Mouse (Mus musculus): Measurements from ENCODE around the gene Cd300lg.

Gene Cd300lg

DNA sequence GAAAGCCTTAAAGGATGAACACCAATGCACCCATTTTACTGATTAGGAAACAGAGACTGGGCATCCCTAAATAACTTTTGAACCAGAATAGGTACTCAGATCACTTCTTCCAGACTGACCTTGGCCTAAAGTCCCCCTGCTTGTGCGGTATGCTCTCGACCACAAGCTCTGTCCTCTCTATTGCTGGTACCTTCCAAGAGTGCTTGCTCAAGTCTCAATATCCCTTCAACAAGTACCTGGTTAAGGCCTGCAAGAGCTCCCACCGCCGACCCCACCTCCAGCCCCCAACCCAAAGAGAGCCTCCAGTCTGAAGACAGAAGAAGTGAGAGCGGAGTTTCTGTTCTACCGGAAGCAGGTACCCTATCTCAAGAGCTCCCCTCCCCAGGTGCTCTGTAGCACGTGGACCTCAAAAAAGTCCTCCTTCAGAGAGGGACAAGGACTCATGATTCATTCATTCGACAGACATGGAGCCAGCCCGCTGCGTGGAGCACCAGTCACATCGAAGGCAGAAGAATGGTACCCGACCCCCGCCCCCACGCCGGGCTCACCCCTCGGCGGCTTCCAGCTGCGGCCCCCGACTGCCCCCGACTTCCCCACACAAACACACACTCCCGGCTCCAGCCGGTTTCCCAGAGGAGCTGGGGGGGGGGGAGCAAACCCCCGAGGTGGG lies 15.2 kb upstream of the Cd300lg start:
- WGBS = 8% methylated on average over 23 of the region's 23 CpGs

- under 1% methylated on average over 70 of the region's 73 CpGs for WGBS
These were observed 14.5 kb upstream of the Cd300lg start for GRCm38 (mm10) chr11:102026694-102027360.

DNA sequence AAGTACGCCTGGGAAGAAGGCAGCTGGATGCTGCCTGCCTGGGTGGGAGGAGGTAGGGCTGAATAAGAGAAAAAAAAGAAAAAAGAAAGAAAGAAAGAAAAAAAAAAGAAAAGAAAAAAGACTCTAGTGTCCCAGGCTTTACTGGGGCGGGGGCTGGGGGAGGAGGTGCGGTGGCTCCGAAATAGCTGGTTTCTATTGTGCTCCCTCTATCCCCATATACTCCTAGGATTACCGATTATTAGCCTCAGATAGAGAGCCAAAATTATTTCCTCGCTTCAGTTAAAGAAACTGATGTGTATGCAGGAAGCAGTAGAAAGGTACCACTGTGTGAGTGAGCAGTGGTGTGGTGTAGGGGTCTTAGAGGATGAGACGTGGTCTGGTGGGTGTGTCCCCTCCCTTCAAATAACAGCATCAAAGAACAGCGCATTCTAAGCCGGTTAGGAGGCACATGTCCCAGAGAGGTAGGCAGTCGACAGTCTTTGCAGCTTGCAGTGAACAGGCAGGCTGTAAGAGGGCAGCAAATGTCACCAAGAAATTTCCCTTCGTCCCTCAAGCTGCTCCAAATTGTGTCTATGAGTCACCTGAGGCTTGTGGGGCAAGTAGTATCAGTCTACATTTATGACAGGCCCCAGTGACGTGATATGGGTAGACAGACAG lies 13.8 kb upstream of the Cd300lg start:
- 10% methylated on average over 12 of the region's 12 CpGs for WGBS

- WGBS = 72% methylated on average over 6 of the region's 6 CpGs
These were observed 13.1 kb upstream of the Cd300lg start, which contains the start of gene Mpp3 for GRCm38 (mm10) chr11:102028087-102028816. Gene Mpp3, minus strand, starts transcription at chr11:102028461.

GRCm38 (mm10) chr11:102029304-102029703 lies 12.0 kb upstream of the Cd300lg start:
- WGBS = 92% methylated on average over 4 of the region's 4 CpGs

- 42% methylated on average over 7 of the region's 7 CpGs for WGBS
These were observed 11.3 kb upstream of the Cd300lg start for GRCm38 (mm10) chr11:102029966-102030365.

GRCm38 (mm10) chr11:102031149-102031548 lies 10.2 kb upstream of the Cd300lg start:
- 34% methylated on average over 7 of the region's 7 CpGs for WGBS

DNA sequence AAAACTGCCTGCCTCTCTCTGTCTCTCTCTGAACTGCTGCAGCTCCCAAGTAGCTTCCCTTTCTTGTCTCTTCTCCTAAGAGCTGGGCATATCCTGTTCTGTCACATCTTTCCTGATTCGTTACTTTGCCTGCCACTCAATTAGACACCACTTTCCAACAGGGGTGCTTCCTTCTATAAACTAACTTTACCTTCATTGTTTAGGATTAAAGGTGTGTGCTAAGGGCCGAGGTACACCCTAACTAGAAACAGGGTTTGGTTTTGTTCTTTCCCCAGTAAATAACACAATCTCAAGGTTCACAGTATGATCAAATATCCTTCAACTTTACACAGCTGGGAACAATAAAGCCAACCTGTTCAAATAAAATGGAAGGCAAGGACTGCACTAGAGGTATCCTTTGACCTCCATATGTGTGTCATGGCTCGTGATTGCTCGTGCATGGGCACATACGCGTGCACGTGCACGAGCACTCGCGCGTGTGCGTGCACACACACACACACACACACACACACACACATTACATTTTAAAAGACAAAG lies 8.2 kb upstream of the Cd300lg start:
- 95% methylated on average over 12 of the region's 12 CpGs for WGBS

DNA sequence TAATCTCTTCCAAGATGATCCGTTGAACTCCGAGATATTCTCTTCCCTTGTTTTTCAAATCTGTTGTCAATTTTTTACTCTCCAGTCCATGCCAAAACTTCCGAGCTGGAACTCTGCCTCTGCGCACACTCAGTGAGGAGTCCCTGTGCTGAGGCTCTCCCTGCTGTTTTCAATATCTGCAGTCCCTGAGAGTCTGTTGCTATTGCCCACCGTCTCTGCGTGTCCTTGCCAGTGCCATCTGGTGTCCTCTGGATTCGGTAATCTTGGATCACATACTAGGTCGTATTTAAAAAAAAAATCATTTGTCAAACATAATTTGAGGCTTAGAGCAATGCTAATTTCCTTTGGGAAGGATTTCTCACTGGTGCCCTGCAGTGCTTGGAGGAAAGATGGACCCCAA lies 6.4 kb upstream of the Cd300lg start:
- WGBS = 55% methylated on average over 8 of the region's 8 CpGs

DNA sequence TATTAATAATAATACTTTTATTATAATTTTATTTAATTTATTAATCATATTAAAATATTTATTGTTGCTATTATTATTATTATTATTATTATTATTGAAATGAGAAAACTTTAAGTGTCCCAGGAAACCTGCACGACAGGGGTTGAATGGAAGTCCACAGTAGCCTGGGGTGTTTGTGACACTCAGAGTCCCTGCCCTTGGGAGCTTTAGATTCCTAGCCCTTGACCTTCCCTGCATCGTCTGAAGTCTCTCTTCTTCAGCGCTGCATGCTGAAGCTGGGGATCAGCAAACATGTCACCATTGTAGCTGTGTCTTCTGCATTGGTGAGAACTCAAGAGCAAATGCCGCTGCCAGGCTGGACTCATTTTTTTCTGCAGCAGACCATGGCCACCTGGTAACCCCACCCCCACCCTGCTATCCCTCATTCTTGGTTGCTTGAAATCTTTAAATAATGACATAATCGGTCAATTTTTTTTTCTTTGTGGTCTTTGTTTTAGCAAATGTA lies 5.8 kb upstream of the Cd300lg start:
- 91% methylated on average over 5 of the region's 5 CpGs for WGBS

- 93% methylated on average over 7 of the region's 7 CpGs for WGBS
These were observed 5.0 kb upstream of the Cd300lg start for GRCm38 (mm10) chr11:102036336-102036735.

DNA sequence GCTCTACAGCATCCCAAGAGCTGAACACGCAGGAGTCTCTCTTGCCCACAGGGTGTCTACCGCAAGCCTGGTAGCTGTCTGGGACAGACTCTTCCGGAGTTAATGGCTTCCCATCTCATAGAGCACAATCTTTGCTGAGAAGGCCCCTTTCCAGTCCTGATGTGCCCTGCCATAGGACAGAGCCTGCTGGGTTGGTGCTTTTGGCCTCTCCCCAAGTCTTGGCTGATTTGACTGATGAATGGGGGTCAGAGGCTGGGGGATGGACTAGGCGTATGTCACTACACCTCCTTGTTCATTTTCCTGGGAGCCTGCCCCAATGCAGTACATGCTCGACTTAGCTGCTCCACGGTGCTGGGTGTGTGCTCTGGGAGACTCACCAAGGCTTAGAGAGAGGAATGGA lies 3.5 kb upstream of the Cd300lg start:
- WGBS = 85% methylated on average over 6 of the region's 6 CpGs

GRCm38 (mm10) chr11:102039487-102040137 lies 1.7 kb upstream of the Cd300lg start:
- WGBS = 77% methylated on average over 13 of the region's 13 CpGs

DNA sequence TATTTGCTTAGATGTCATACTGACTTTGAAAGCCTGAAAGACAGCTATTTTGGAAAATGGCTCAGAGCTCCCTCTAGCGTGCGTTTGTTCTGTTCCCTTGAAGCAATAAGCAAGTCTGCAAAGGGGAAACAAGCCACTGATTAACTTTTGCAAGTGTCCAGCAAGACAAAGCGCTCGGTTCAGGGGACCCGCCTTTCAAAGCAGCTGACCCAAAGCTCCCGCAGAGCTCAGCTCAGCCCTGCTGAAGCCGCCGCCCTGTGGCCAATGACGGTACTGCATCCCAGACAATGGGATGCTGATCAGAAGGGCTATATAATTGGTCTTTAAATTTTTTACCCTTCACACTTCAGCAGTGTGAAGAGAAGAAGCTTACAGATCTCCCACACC lies 1.2 kb upstream of the Cd300lg start:
- WGBS = 1% methylated on average over 9 of the region's 9 CpGs

DNA sequence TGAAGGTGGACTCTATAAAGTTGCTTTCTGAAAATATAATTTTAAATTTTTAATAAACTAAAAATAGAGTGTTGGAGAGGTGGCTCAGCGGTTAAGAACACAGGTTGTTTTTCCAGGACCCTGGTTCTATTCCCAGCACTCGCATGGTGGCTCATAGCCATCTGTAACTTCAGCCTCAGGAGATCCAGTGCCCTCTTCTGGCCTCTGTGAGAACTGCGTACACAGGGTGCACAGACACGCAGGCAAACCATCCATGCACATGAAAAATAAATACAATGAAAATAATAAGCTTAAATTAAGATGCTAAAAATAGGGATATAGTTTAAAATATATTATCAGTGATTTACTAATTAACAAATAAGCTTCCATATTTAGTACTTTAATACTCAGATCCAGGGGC lies 663 bp upstream of the Cd300lg start:
- WGBS = 78% methylated on average over 4 of the region's 4 CpGs

- WGBS = 90% methylated on average over 14 of the region's 14 CpGs
These were observed 1.7 kb downstream of the Cd300lg start for GRCm38 (mm10) chr11:102042971-102043370.

- 90% methylated on average over 6 of the region's 6 CpGs for WGBS
These were observed 2.1 kb downstream of the Cd300lg start for GRCm38 (mm10) chr11:102043381-102043780.

- WGBS = 86% methylated on average over 7 of the region's 7 CpGs
These were observed 3.4 kb downstream of the Cd300lg start for GRCm38 (mm10) chr11:102044691-102045212.

GRCm38 (mm10) chr11:102046607-102047006 lies 5.3 kb downstream of the Cd300lg start:
- WGBS = 88% methylated on average over 9 of the region's 9 CpGs

DNA sequence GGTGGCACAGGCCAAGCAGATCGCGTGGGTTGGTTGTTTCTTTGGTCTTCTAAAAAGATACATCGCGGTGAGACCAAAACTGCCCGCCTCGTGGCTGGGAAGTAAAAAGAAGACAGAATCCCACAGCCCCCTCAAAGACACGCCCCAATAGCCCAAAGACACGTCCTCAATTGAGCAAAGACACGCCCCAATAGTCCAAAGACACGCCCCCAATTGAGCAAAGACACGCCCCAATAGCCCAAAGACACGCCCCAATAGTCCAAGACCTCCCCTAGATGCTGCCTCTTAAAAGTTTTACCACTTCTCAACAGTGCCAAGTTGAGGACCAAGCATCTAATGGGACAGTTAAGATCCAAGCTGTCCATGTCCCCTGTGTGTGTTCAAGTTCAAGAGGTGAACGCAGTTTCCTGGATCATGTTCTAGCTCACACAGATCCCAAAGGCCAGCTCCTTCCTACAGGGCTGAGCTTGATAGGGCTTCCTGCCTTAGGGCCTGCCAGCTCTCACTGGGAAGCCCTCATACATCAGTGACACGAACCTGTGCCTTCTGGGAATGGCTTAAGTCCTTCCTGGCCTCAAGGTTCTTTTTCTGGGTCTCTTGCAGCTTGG lies 8.7 kb downstream of the Cd300lg start:
- WGBS = 66% methylated on average over 14 of the region's 14 CpGs

DNA sequence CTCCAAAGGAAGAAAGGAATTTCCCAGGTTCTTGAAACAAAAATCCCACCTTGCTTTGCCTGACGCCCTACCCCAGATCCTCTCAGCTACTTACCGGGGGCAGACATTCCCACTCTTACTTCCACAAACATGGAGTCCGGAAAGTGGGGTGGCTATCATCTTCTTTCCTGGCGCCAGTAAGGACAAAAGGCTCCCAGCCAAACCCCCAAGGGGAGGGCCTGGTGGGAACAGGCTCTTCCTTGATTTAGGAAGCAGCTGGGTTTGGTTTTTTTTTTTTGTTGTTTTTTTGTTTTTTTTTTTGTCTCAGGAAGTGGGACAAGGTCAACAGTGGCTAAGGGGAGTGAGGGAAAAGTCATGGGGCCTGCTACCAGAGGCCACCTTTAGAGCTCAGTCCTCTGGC lies 10.2 kb downstream of the Cd300lg start:
- WGBS = 66% methylated on average over 4 of the region's 4 CpGs
